Mouse (Mus musculus) MEL (cell line): ENCODE measurements around the gene Ube2d2b. TPM values are rescaled to one million over a fixed set of nuclear protein-coding genes. Genes with fewer than 3 reads are reported as not detected.

Experiments
- DNase-seq: peaks from one replicate; pipeline ENCODE4 v3.0.0; 2011; ENCODE audit warnings: low read depth, low spot score
- H3K27ac ChIP-seq: 2 replicates; pipeline ENCODE4 v1.5.1; 2012; ENCODE audit warnings: low read depth, mild to moderate bottlenecking, control low read depth, low read length, moderate library complexity; ENCODE audit not compliant: control insufficient read depth
- H3K27me3 ChIP-seq, 2 experiments: fragments of 150-350 bp in 1 of 2; sonication (generic) in 1 of 2; 2 replicates each; pipeline ENCODE4 v1.6.1; 2012; ENCODE audit warnings: low read length in 2 of 2, mild to moderate bottlenecking in 2 of 2, improper control_type of control experiment in 1 of 2, moderate library complexity in 1 of 2; ENCODE audit not compliant: insufficient read depth in 2 of 2, control insufficient read depth in 1 of 2
- H3K36me3 ChIP-seq, 2 experiments: 2 replicates each; pipeline ENCODE4 v1.6.1; 2012 to 2014; ENCODE audit warnings: low read length in 2 of 2, improper control_type of control experiment in 1 of 2, inconsistent platforms in 1 of 2, mild to moderate bottlenecking in 1 of 2; ENCODE audit not compliant: insufficient read depth in 2 of 2, control insufficient read depth in 1 of 2
- H3K4me1 ChIP-seq, 2 experiments: fragments of 150-350 bp in 1 of 2; sonication (generic) in 1 of 2; 2 replicates each; pipeline ENCODE4 v1.6.1; 2012; ENCODE audit warnings: low read length in 2 of 2, improper control_type of control experiment in 1 of 2, mild to moderate bottlenecking in 1 of 2; ENCODE audit not compliant: insufficient read depth in 2 of 2, control insufficient read depth in 1 of 2
- H3K4me3 ChIP-seq, 2 experiments: fragments of 150-350 bp in 1 of 2; sonication (generic) in 1 of 2; 2 replicates each; pipeline ENCODE4 v1.5.1; 2012; ENCODE audit warnings: low read depth in 2 of 2, low read length in 2 of 2, mild to moderate bottlenecking in 2 of 2, moderate library complexity in 2 of 2, control low read depth in 1 of 2, improper control_type of control experiment in 1 of 2; ENCODE audit not compliant: control insufficient read depth in 1 of 2, insufficient read depth in 1 of 2
- H3K79me2 ChIP-seq: 2 replicates; pipeline ENCODE4 v1.6.1; 2012; ENCODE audit warnings: mild to moderate bottlenecking, low read length, moderate library complexity; ENCODE audit not compliant: control insufficient read depth, poor library complexity, insufficient read depth
- H3K9ac ChIP-seq: 2 replicates; pipeline ENCODE4 v1.6.1; 2012; ENCODE audit warnings: low read depth, mild to moderate bottlenecking, control low read depth, low read length, moderate library complexity; ENCODE audit not compliant: control insufficient read depth, poor library complexity, severe bottlenecking
- H3K9me3 ChIP-seq: fragments of 150-350 bp; sonication (generic); replicated peaks from 2 replicates; pipeline ENCODE4 v1.6.1; 2012; ENCODE audit warnings: mild to moderate bottlenecking, low read length, improper control_type of control experiment, moderate library complexity; ENCODE audit not compliant: insufficient read depth
- BHLHE40 ChIP-seq: IDR thresholded peaks from 2 replicates; pipeline ENCODE4 v1.6.1; 2012; ENCODE audit warnings: low read depth, mild to moderate bottlenecking, inconsistent platforms, low read length, improper control_type of control experiment, borderline replicate concordance
- CHD2 ChIP-seq: IDR thresholded peaks from 2 replicates; pipeline ENCODE4 v1.6.1; 2011; ENCODE audit warnings: low read length, improper control_type of control experiment
- CTCF ChIP-seq, 3 experiments: IDR thresholded peaks in 2 of 3; conservative IDR thresholded peaks in 1 of 3; 2 replicates each; pipeline ENCODE4 v1.5.1; 2011 to 2012; ENCODE audit warnings: low read length in 3 of 3, low read depth in 2 of 3, mild to moderate bottlenecking in 2 of 3, improper control_type of control experiment in 1 of 3, inconsistent platforms in 1 of 3, mixed read lengths in 1 of 3, moderate library complexity in 1 of 3; ENCODE audit not compliant: control insufficient read depth in 1 of 3, insufficient read depth in 1 of 3, poor library complexity in 1 of 3, severe bottlenecking in 1 of 3
- E2F4 ChIP-seq: IDR thresholded peaks from 2 replicates; pipeline ENCODE4 v1.6.1; 2011; ENCODE audit warnings: low read depth, low read length, improper control_type of control experiment, borderline replicate concordance
- ELF1 ChIP-seq: IDR thresholded peaks from 2 replicates; pipeline ENCODE4 v1.6.1; 2014; ENCODE audit warnings: low read depth, mild to moderate bottlenecking, inconsistent platforms, low read length, improper control_type of control experiment, moderate library complexity
- EP300 ChIP-seq, 2 experiments: IDR thresholded peaks; 2 replicates each; pipeline ENCODE4 v1.6.1; 2011; ENCODE audit warnings: improper control_type of control experiment in 2 of 2, low read length in 2 of 2, low read depth in 1 of 2, mild to moderate bottlenecking in 1 of 2
- ETS1 ChIP-seq: IDR thresholded peaks from 2 replicates; pipeline ENCODE4 v1.6.1; 2012; ENCODE audit warnings: low read depth, mild to moderate bottlenecking, inconsistent platforms, low read length, improper control_type of control experiment, moderate library complexity
- GABPA ChIP-seq: IDR thresholded peaks from 2 replicates; pipeline ENCODE4 v1.6.1; 2012; ENCODE audit warnings: low read depth, mild to moderate bottlenecking, inconsistent platforms, low read length, improper control_type of control experiment, moderate library complexity
- HCFC1 ChIP-seq: IDR thresholded peaks from 2 replicates; pipeline ENCODE4 v1.6.1; 2012; ENCODE audit warnings: low read depth, mild to moderate bottlenecking, inconsistent platforms, low read length, improper control_type of control experiment, moderate library complexity
- KAT2A ChIP-seq: conservative IDR thresholded peaks from 2 replicates; pipeline ENCODE4 v1.6.1; 2012; ENCODE audit warnings: low read depth, low read length, improper control_type of control experiment, inconsistent platforms
- MAFK ChIP-seq: IDR thresholded peaks from 2 replicates; pipeline ENCODE4 v1.6.1; 2011; ENCODE audit warnings: low read depth, mild to moderate bottlenecking, low read length, improper control_type of control experiment, borderline replicate concordance
- MAX ChIP-seq: IDR thresholded peaks from 2 replicates; pipeline ENCODE4 v1.6.1; 2011; ENCODE audit warnings: low read length, improper control_type of control experiment
- MEF2A ChIP-seq: IDR thresholded peaks from 2 replicates; pipeline ENCODE4 v1.6.1; 2014; ENCODE audit warnings: low read depth, mild to moderate bottlenecking, inconsistent platforms, low read length, improper control_type of control experiment; ENCODE audit not compliant: poor library complexity, insufficient replicate concordance, severe bottlenecking; ENCODE audit errors: extremely low read depth
- MXI1 ChIP-seq: IDR thresholded peaks from 2 replicates; pipeline ENCODE4 v1.6.1; 2011; ENCODE audit warnings: mild to moderate bottlenecking, low read depth, low read length, improper control_type of control experiment
- MYB ChIP-seq: IDR thresholded peaks from 2 replicates; pipeline ENCODE4 v1.6.1; 2011; ENCODE audit warnings: mild to moderate bottlenecking, low read depth, low read length, improper control_type of control experiment
- NRF1 ChIP-seq: IDR thresholded peaks from 2 replicates; pipeline ENCODE4 v1.6.1; 2014; ENCODE audit warnings: low read depth, mild to moderate bottlenecking, inconsistent platforms, low read length, improper control_type of control experiment, moderate library complexity; ENCODE audit not compliant: poor library complexity, insufficient read depth, severe bottlenecking
- POLR2A ChIP-seq, 2 experiments: IDR thresholded peaks; 2 replicates each; pipeline ENCODE4 v1.6.1; 2011 to 2012; ENCODE audit warnings: low read length in 2 of 2, mild to moderate bottlenecking in 2 of 2, control low read depth in 1 of 2, improper control_type of control experiment in 1 of 2, low read depth in 1 of 2, moderate library complexity in 1 of 2; ENCODE audit not compliant: control insufficient read depth in 1 of 2, insufficient read depth in 1 of 2, poor library complexity in 1 of 2
- RAD21 ChIP-seq: IDR thresholded peaks from 2 replicates; pipeline ENCODE4 v1.6.1; 2011; ENCODE audit warnings: mild to moderate bottlenecking, low read depth, low read length, improper control_type of control experiment
- RCOR1 ChIP-seq: IDR thresholded peaks from 2 replicates; pipeline ENCODE4 v1.6.1; 2012; ENCODE audit warnings: low read depth, mild to moderate bottlenecking, inconsistent platforms, low read length, improper control_type of control experiment
- SIN3A ChIP-seq: IDR thresholded peaks from 2 replicates; pipeline ENCODE4 v1.6.1; 2012; ENCODE audit warnings: low read length, improper control_type of control experiment, inconsistent platforms
- SMC3 ChIP-seq: IDR thresholded peaks from 2 replicates; pipeline ENCODE4 v1.6.1; 2011; ENCODE audit warnings: low read depth, low read length, improper control_type of control experiment
- TAL1 ChIP-seq: IDR thresholded peaks from 2 replicates; pipeline ENCODE4 v1.6.1; 2012; ENCODE audit warnings: mild to moderate bottlenecking, inconsistent platforms, low read length, moderate library complexity, mixed read lengths
- TCF12 ChIP-seq: IDR thresholded peaks from 2 replicates; pipeline ENCODE4 v1.6.1; 2014; ENCODE audit warnings: low read depth, mild to moderate bottlenecking, inconsistent platforms, low read length, improper control_type of control experiment, moderate library complexity
- USF1 ChIP-seq: IDR thresholded peaks from 2 replicates; pipeline ENCODE4 v1.6.1; 2014; ENCODE audit warnings: low read depth, mild to moderate bottlenecking, inconsistent platforms, low read length, improper control_type of control experiment, moderate library complexity
- ZC3H11A ChIP-seq: IDR thresholded peaks from 2 replicates; pipeline ENCODE4 v1.6.1; 2012; ENCODE audit warnings: low read depth, mild to moderate bottlenecking, inconsistent platforms, low read length, improper control_type of control experiment
- ZMIZ1 ChIP-seq: IDR thresholded peaks from 2 replicates; pipeline ENCODE4 v1.6.1; 2012; ENCODE audit warnings: low read depth, mild to moderate bottlenecking, inconsistent platforms, low read length, improper control_type of control experiment, moderate library complexity
- ZNF384 ChIP-seq: IDR thresholded peaks from 2 replicates; pipeline ENCODE4 v1.6.1; 2012; ENCODE audit warnings: low read depth, mild to moderate bottlenecking, inconsistent platforms, low read length, improper control_type of control experiment
- polyA plus RNA-seq, 2 experiments: library from polyadenylated mRNA; stranded (reverse) in 1 of 2; unstranded in 1 of 2; fragments of >175 nt in 1 of 2; fragments of >200 nt in 1 of 2; gene quantifications; 2 replicates each; pipeline versions ENCODE4 v1.2.1 to v1.2.4; 2012; ENCODE audit warnings: low replicate concordance in 2 of 2, low read depth in 1 of 2; ENCODE audit not compliant: insufficient read length in 2 of 2, insufficient read depth in 1 of 2, missing spikeins in 1 of 2
- total RNA-seq: library from RNA; depleted of rRNA; stranded (reverse); fragments of 300-350 nt; gene quantifications from 2 replicates; pipeline ENCODE4 v1.2.3, GENCODE M21; 2012

Ube2d2b gene
- total and polyA plus RNA-seq, 3 experiments: 0.08 TPM; not detected in 2

DNA sequence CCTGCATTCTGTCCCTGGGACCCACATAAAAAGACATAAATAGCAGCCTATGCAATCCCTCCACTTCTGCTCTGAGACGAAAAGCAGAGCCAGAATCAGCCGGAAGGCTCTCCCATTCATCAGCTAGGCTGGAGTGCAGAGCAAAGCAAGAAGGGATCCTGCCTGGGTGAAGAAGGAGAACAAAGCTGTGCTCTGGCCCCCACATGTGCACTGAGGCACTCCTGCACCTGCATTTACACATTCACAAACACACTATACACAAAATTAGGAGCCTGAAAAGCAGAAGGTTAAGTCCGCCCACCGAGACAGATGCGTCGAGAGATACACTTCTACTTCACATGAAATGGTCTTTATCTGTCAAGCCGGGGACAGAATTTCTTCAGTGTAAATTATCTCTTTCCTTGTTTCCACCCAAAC lies 44.0 kb downstream of the Ube2d2b start (continued):
- TF ChIP-seq NRF1: no peak
- no peak for TF ChIP-seq HCFC1
- no peak for TF ChIP-seq ZMIZ1
- TF ChIP-seq CTCF (IDR thresholded peaks at IDR 0.05 in 2 of 3, conservative IDR thresholded peaks at IDR 0.05 in 1 of 3; ENCODE audit: control insufficient read depth in 1 of 3, insufficient read depth in 1 of 3, low read depth in 2 of 3, low read length in 3 of 3, poor library complexity in 1 of 3, severe bottlenecking in 1 of 3): no peak
- no peak for TF ChIP-seq MAFK
- no peak for TF ChIP-seq KAT2A
- TF ChIP-seq E2F4: no peak
- peak; percentile 63 for TF ChIP-seq MXI1
- no peak for TF ChIP-seq MYB
- TF ChIP-seq RCOR1: peak; percentile 71; the same call in 1 of the 2 replicates
- TF ChIP-seq TCF12: peak; percentile 96
- no peak for TF ChIP-seq MAX

DNA sequence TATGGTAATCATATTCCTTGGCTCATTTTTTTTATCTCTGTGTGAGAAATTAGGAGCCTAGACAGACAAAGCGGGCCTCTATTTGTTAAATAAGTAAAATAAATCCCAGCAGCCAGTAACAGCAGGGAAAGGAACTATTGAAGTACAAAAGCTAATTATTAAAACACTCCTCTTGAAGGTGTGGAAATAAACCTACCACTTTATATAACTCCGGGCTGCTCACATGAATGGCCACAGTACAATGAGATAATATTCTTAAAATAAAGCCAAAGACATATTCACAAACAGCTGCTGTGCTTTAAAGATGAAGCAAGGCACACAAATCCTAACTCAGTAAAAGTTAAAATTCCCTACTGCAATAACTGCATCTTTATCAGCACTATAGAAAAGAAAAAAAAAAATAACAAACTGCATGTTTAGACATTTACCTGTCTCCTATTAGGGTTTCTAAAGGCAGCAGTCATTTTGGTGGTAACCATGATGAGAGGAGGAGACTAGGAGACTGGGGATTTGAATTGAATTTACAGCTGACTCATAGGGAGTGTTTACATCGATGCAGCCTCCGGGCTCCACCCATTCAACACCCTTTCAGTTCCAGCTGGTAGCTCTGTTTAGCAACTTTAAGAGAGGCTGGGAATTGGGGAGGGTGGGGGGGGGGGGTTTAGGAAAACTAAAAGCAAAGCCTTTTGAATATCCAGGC lies 44.8 kb downstream of the Ube2d2b start, which contains the start of gene Evi5:
Gene Evi5, minus strand, starts transcription at position 547 of the 700 bp plus-strand sequence.
- Histone ChIP-seq H3K4me1 (peaks cover 7 to 17% of the 10 kb centered on the region in 2 experiments), H3K36me3 (peaks cover 0 to 30% of the 10 kb centered on the region in 2 experiments; a peak in 2 of 4 replicates), H3K4me3 (peak within 1 kb of the TSS; percentile 10 to 22; a peak in 3 of 4 replicates), H3K27me3 (no peaks in the 10 kb centered on the region), H3K79me2 (no peaks in the 10 kb centered on the region), H3K27ac (peak within 1 kb of the TSS; percentile 94), H3K9me3 (no peaks in the 10 kb centered on the region), H3K9ac (peak within 1 kb of the TSS; percentile 36)
- peak; percentile 78 for DNase-seq
- no peak for TF ChIP-seq SMC3
- no peak for TF ChIP-seq E2F4
- TF ChIP-seq RCOR1: no peak
- TF ChIP-seq RAD21: no peak
- no peak for TF ChIP-seq TAL1
- TF ChIP-seq ETS1: peak; percentile 72
- TF ChIP-seq ZMIZ1: no peak
- TF ChIP-seq SIN3A: peak; percentile 64
- TF ChIP-seq KAT2A: no peak
- no peak for TF ChIP-seq USF1
- no peak for TF ChIP-seq POLR2A (IDR thresholded peaks at IDR 0.05; ENCODE audit: control insufficient read depth in 1 of 2, insufficient read depth in 1 of 2, low read depth in 1 of 2, low read length in 2 of 2, poor library complexity in 1 of 2)
- TF ChIP-seq ZNF384: peak; percentile 30
- TF ChIP-seq HCFC1: no peak
- TF ChIP-seq GABPA: no peak
- TF ChIP-seq MEF2A: no peak
- no peak; a peak in 2 of 4 replicates for TF ChIP-seq EP300 (IDR thresholded peaks at IDR 0.05; ENCODE audit: low read depth in 1 of 2, low read length in 2 of 2)
- TF ChIP-seq ZC3H11A: no peak
- TF ChIP-seq MXI1: no peak; the same call in 1 of the 2 replicates
- no peak for TF ChIP-seq ELF1
- no peak for TF ChIP-seq CHD2
- TF ChIP-seq MAFK: no peak
- TF ChIP-seq BHLHE40: no peak
